Mouse (Mus musculus) heart, embryonic 14.5 days (tissue): ENCODE data around the gene Cyp2j5. TPM values are rescaled to one million over a fixed set of nuclear protein-coding genes. Genes with fewer than 3 reads are reported as not detected.
"Not testable (repeated sequence)": the region's sequence is repeated elsewhere in the genome, so short reads cannot be mapped to it uniquely, and the experiment has no call there.

Experiments used
- ATAC-seq: fragments of 200-750 bp; cut with Nextera tagmentation; 2 replicates; pipeline ENCODE4 v1.8.0; 2017; ENCODE audit warnings: low read depth, moderate TSS enrichment; ENCODE audit not compliant: insufficient number of reproducible peaks, insufficient read depth, low FRiP score
- H3K27ac ChIP-seq, 2 experiments: fragments of 200-500 bp in 1 of 2; fragments of 300-500 bp in 1 of 2; sonication (generic) in 1 of 2; replicated peaks in 1 of 2; 2 replicates each; pipeline ENCODE4 v1.5.1; 2012 to 2014; ENCODE audit warnings: low read depth in 2 of 2, low read length in 2 of 2, control low read depth in 1 of 2, mild to moderate bottlenecking in 1 of 2, mixed read lengths in 1 of 2; ENCODE audit not compliant: control insufficient read depth in 1 of 2, insufficient read depth in 1 of 2
- H3K27me3 ChIP-seq: fragments of 300-500 bp; sonication (generic); 2 replicates; pipeline ENCODE4 v1.6.1; 2014; ENCODE audit warnings: mild to moderate bottlenecking, low read length, control low read depth; ENCODE audit not compliant: control insufficient read depth, insufficient read depth
- H3K36me3 ChIP-seq: fragments of 300-500 bp; sonication (generic); 2 replicates; pipeline ENCODE4 v1.6.1; 2014; ENCODE audit warnings: mild to moderate bottlenecking, control low read depth, low read length, mixed read lengths; ENCODE audit not compliant: control insufficient read depth, insufficient read depth
- H3K4me1 ChIP-seq, 2 experiments: fragments of 200-500 bp in 1 of 2; fragments of 300-500 bp in 1 of 2; sonication (generic) in 1 of 2; 2 replicates each; pipeline ENCODE4 v1.6.1; 2012 to 2014; ENCODE audit warnings: low read length in 2 of 2, control low read depth in 1 of 2, mixed read lengths in 1 of 2; ENCODE audit not compliant: control insufficient read depth in 2 of 2, insufficient read depth in 2 of 2
- H3K4me2 ChIP-seq: fragments of 300-500 bp; sonication (generic); 2 replicates; pipeline ENCODE4 v1.6.1; 2014; ENCODE audit warnings: mild to moderate bottlenecking, low read length
- H3K4me3 ChIP-seq, 2 experiments: fragments of 200-500 bp in 1 of 2; fragments of 300-500 bp in 1 of 2; sonication (generic) in 1 of 2; 2 replicates each; pipeline ENCODE4 v1.5.1; 2012 to 2014; ENCODE audit warnings: low read length in 2 of 2, mild to moderate bottlenecking in 2 of 2, control low read depth in 1 of 2, low read depth in 1 of 2, moderate library complexity in 1 of 2; ENCODE audit not compliant: control insufficient read depth in 1 of 2, insufficient read depth in 1 of 2
- H3K9ac ChIP-seq: fragments of 300-500 bp; sonication (generic); 2 replicates; pipeline ENCODE4 v1.6.1; 2014; ENCODE audit warnings: mild to moderate bottlenecking, low read length
- H3K9me3 ChIP-seq: fragments of 300-500 bp; sonication (generic); 2 replicates; pipeline ENCODE4 v1.6.1; 2016; ENCODE audit warnings: low read length, control low read depth; ENCODE audit not compliant: control insufficient read depth
- WGBS: fragments of 180-500 bp; shearing (Covaris S2); extraction: QIAGEN DNeasy Blood & Tissue Kit; methylation state at CpG from one replicate; pipeline ENCODE4 v1.1.7; 2014; 5-methylcytosine and 5-hydroxymethylcytosine counted together
- polyA plus RNA-seq: library from polyadenylated mRNA; unstranded; fragments of >200 nt; fragmentation: Nextera tagmentation; extraction: Ambion mirVana; gene quantifications from 2 replicates; pipeline ENCODE4 v1.2.1, GENCODE M21; 2014

Cyp2j5 gene
- polyA plus RNA-seq, 1 experiment from 2014 or later, result not detected

DNA sequence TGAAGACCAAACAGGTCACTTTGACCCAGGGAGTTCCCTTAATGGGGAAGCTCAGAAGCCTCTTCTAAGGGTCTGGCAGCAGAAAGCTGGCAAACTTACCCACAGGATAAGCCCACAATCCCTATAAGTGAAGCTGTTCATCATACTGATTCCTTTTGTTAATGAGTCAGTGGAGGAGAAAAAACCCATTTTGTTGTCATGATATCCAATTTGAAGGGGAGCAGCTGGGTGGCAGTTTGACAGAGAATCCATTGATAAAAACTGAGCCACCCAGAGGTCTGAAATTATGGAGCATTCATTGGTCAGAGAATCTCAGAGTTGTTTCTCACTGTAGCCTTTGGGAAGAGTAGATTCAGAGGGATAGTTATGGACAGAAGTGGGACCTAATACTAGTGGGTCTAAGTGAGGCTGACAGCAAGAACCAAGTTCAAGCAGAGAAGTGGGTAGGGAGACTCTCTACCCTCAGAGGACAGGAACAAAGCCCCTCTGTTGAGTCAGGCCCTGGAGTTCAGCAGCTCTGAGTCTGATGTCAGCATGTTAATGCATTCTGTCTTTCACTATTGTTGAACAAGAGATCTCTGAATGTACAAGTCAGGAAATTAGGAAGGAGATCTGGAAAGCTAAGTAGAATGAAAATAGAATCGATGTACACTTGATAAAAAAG lies 82.4 kb downstream of the Cyp2j5 start:
- no peaks in the 10 kb centered on the region for H3K9me3 ChIP-seq
- H3K4me1 ChIP-seq, result no peaks in the 10 kb centered on the region
- no peak for ATAC-seq
- H3K36me3 ChIP-seq, result no peaks in the 10 kb centered on the region
- H3K4me2 ChIP-seq, result no peak overlapping the region
- H3K27ac ChIP-seq, result no peak overlapping the region
- H3K4me3 ChIP-seq, result no peak overlapping the region
- H3K9ac ChIP-seq, result no peak overlapping the region
- 59% methylated on average over 1 of the region's 1 CpGs for WGBS
- no peaks in the 10 kb centered on the region for H3K27me3 ChIP-seq

DNA sequence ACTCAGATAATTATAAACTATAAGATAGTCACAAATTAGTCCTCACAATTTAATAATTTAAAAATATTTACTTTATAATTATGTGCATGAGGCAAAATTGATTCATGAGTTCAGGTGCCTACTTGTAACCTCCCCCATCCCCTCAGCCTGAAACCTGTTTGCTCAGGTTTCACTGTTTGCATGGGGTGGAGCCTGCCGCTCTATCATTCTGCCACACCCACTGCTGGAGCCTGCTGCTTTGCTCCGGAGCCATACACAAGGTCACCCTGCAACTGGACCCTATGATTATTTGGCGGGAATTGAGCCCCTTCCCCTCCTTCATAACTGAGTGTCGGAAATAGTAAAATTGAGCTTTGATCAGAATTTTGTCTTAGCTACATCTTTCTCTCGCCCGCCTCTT lies 83.6 kb downstream of the Cyp2j5 start:
- H3K36me3 ChIP-seq, H3K4me1 ChIP-seq, H3K27ac ChIP-seq, H3K9me3 ChIP-seq, H3K9ac ChIP-seq, H3K4me3 ChIP-seq, H3K4me2 ChIP-seq, ATAC-seq, H3K27me3 ChIP-seq: not testable (repeated sequence)
- 57% methylated on average over 6 of the region's 6 CpGs for WGBS

Other genes starting within 250 kb of the Cyp2j5 start
- gene Cyp2j8, start 156.8 kb downstream of the Cyp2j5 start, polyA plus RNA-seq, result not detected in 2 replicates
- gene Cyp2j6, start 110.5 kb downstream of the Cyp2j5 start, polyA plus RNA-seq, result 3.9 and 5.8 TPM in 2 replicates
- gene Cyp2j9, start 72.6 kb downstream of the Cyp2j5 start, polyA plus RNA-seq, result 1.5 and 1.6 TPM in 2 replicates
- not detected in 2 replicates for gene Gm12695, start 121.0 kb upstream of the Cyp2j5 start, polyA plus RNA-seq